Mouse (Mus musculus) spleen, adult 2 months (tissue): ENCODE data around the gene Glrx5. TPM values are rescaled to one million over a fixed set of nuclear protein-coding genes. Genes with fewer than 3 reads are reported as not detected.
A peak's percentile ranks its signal among the peaks of the same experiment; 100 is the strongest.

Experiments
- DNase-seq, 2 experiments: peaks; one replicate each; pipeline versions ENCODE4 v3.0.0 to v3.0.0-alpha.2; 2012 to 2021; ENCODE audit warnings: low spot score in 2 of 2, low read depth in 1 of 2
- H3K27ac ChIP-seq: fragments of 200-500 bp; 2 replicates; pipeline ENCODE4 v1.5.1; 2012; ENCODE audit warnings: low read length, inconsistent platforms; ENCODE audit not compliant: insufficient read depth
- H3K27me3 ChIP-seq: fragments of 200-500 bp; 2 replicates; pipeline ENCODE4 v1.6.1; 2012; ENCODE audit warnings: mild to moderate bottlenecking, moderate library complexity, low read length, inconsistent platforms; ENCODE audit not compliant: control insufficient read depth, insufficient read depth
- H3K36me3 ChIP-seq: fragments of 200-500 bp; 2 replicates; pipeline ENCODE4 v1.6.1; 2012; ENCODE audit warnings: mild to moderate bottlenecking, low read length, inconsistent platforms; ENCODE audit not compliant: control insufficient read depth, insufficient read depth
- H3K4me1 ChIP-seq: fragments of 200-500 bp; 2 replicates; pipeline ENCODE4 v1.6.1; 2011; ENCODE audit warnings: inconsistent platforms; ENCODE audit not compliant: control insufficient read depth, insufficient read depth, insufficient read length
- H3K4me3 ChIP-seq: fragments of 200-500 bp; 2 replicates; pipeline ENCODE4 v1.5.1; 2011; ENCODE audit warnings: mild to moderate bottlenecking, inconsistent platforms; ENCODE audit not compliant: insufficient read depth, insufficient read length; ENCODE audit errors: extremely low read depth
- CTCF ChIP-seq: fragments of 200-500 bp; IDR thresholded peaks from 2 replicates; pipeline ENCODE4 v1.5.1; 2011; ENCODE audit warnings: mild to moderate bottlenecking, inconsistent platforms; ENCODE audit not compliant: insufficient read depth, insufficient read length, insufficient replicate concordance; ENCODE audit errors: extremely low read depth
- POLR2A ChIP-seq: fragments of 200-500 bp; IDR thresholded peaks from 2 replicates; pipeline ENCODE4 v1.6.1; 2011; ENCODE audit warnings: low read depth, low read length, inconsistent platforms
- WGBS: fragments of 180-500 bp; shearing (Covaris S2); methylation state at CpG from one replicate; pipeline ENCODE4 v1.1.7; 2018; 5-methylcytosine and 5-hydroxymethylcytosine counted together
- polyA plus RNA-seq: library from polyadenylated mRNA; depleted of rRNA; stranded (reverse); fragments of >200 nt; gene quantifications from 2 replicates; pipeline ENCODE4 v1.2.3, GENCODE M21; 2012

The Glrx5 gene
- polyA plus RNA-seq, 1 experiment: 102 TPM

GRCm38 (mm10) chr12:104990741-104991454 lies 41.6 kb upstream of the Glrx5 start:
- Histone ChIP-seq H3K4me1 (peaks cover 22% of the 10 kb centered on the region; the same call in 1 of the 2 replicates), H3K4me3 (no peak overlapping the region), H3K27me3 (no peaks in the 10 kb centered on the region), H3K27ac (peak overlapping the region; percentile 80), H3K36me3 (no peaks in the 10 kb centered on the region)
- 36% methylated on average over 13 of the region's 13 CpGs for WGBS
- DNase-seq: peak; percentile 72 to 84
- TF ChIP-seq CTCF (no peak), POLR2A (no peak)

- H3K27me3 ChIP-seq: no peaks in the 10 kb centered on the region
- H3K36me3 ChIP-seq: no peaks in the 10 kb centered on the region
- no peak for TF ChIP-seq POLR2A
- TF ChIP-seq CTCF: no peak
- DNase-seq: no peak
- H3K4me3 ChIP-seq: no peak overlapping the region
- H3K4me1 ChIP-seq: peaks cover 30% of the 10 kb centered on the region; the same call in 1 of the 2 replicates
- WGBS: 79% methylated on average over 10 of the region's 10 CpGs
- H3K27ac ChIP-seq: no peak overlapping the region
These were observed 40.3 kb upstream of the Glrx5 start for GRCm38 (mm10) chr12:104992123-104992741.

GRCm38 (mm10) chr12:104992838-104993237 lies 39.6 kb upstream of the Glrx5 start:
- H3K27me3 ChIP-seq: no peaks in the 10 kb centered on the region
- no peak overlapping the region for H3K27ac ChIP-seq
- WGBS: 86% methylated on average over 8 of the region's 8 CpGs
- H3K36me3 ChIP-seq: no peaks in the 10 kb centered on the region
- no peak for TF ChIP-seq POLR2A
- no peak for TF ChIP-seq CTCF
- no peak for DNase-seq
- H3K4me1 ChIP-seq: peaks cover 32% of the 10 kb centered on the region; the same call in 1 of the 2 replicates
- H3K4me3 ChIP-seq: no peak overlapping the region

GRCm38 (mm10) chr12:104995259-104995876 lies 37.1 kb upstream of the Glrx5 start:
- Histone ChIP-seq H3K4me1 (peaks cover 34% of the 10 kb centered on the region), H3K36me3 (no peaks in the 10 kb centered on the region)
- WGBS: 61% methylated on average over 12 of the region's 12 CpGs

GRCm38 (mm10) chr12:104996012-104996728 lies 36.3 kb upstream of the Glrx5 start:
- Histone ChIP-seq H3K36me3 (no peaks in the 10 kb centered on the region), H3K4me3 (no peak overlapping the region), H3K27ac (no peak overlapping the region), H3K27me3 (no peaks in the 10 kb centered on the region), H3K4me1 (peaks cover 33% of the 10 kb centered on the region)
- TF ChIP-seq POLR2A: no peak
- no peak for TF ChIP-seq CTCF
- DNase-seq: no peak
- 70% methylated on average over 9 of the region's 9 CpGs for WGBS

More at GRCm38 (mm10) chr12:104995259-104995876, 37.1 kb upstream of the Glrx5 start:
- no peak for TF ChIP-seq POLR2A
- TF ChIP-seq CTCF: no peak
- DNase-seq: peak in 1 of 2 experiments; percentile 26
- Histone ChIP-seq H3K27ac (peak overlapping the region; percentile 50; the same call in 1 of the 2 replicates), H3K4me3 (no peak overlapping the region), H3K27me3 (no peaks in the 10 kb centered on the region)

GRCm38 (mm10) chr12:104997159-104997558 lies 35.3 kb upstream of the Glrx5 start:
- H3K27ac ChIP-seq: no peak overlapping the region
- TF ChIP-seq POLR2A (no peak), CTCF (no peak)
- no peaks in the 10 kb centered on the region for H3K27me3 ChIP-seq
- H3K36me3 ChIP-seq: no peaks in the 10 kb centered on the region
- 58% methylated on average over 10 of the region's 10 CpGs for WGBS
- no peak for DNase-seq
- no peak overlapping the region for H3K4me3 ChIP-seq
- peaks cover 38% of the 10 kb centered on the region for H3K4me1 ChIP-seq
